Mouse (Mus musculus) hindbrain, postnatal 0 days (tissue): ENCODE measurements around the gene Gpx5. TPM values are rescaled to one million over a fixed set of nuclear protein-coding genes. Genes with fewer than 3 reads are reported as not detected.
"Not testable (repeated sequence)": the region's sequence is repeated elsewhere in the genome, so short reads cannot be mapped to it uniquely, and the experiment has no call there.

ENCODE experiments used
- ATAC-seq: fragments of 200-750 bp; cut with Nextera tagmentation; 2 replicates; pipeline ENCODE4 v1.8.0; 2017; ENCODE audit warnings: mild to moderate bottlenecking, moderate TSS enrichment, moderate library complexity
- DNase-seq: peaks from one replicate; pipeline ENCODE4 v3.0.0-alpha.2; 2015; ENCODE audit warnings: low spot score
- H3K27ac ChIP-seq: fragments of 300-500 bp; sonication (generic); 2 replicates; pipeline ENCODE4 v1.5.1; 2014; ENCODE audit warnings: mild to moderate bottlenecking
- H3K27me3 ChIP-seq: fragments of 300-500 bp; sonication (generic); 2 replicates; pipeline ENCODE4 v1.6.1; 2014; ENCODE audit warnings: low read length, mixed read lengths; ENCODE audit not compliant: insufficient read depth
- H3K36me3 ChIP-seq: fragments of 300-500 bp; sonication (generic); 2 replicates; pipeline ENCODE4 v1.6.1; 2014; ENCODE audit warnings: low read length, mixed read lengths; ENCODE audit not compliant: insufficient read depth
- H3K4me1 ChIP-seq: fragments of 300-500 bp; sonication (generic); 2 replicates; pipeline ENCODE4 v1.6.1; 2014; ENCODE audit warnings: antibody characterized with exemption, low read length, mixed read lengths; ENCODE audit not compliant: insufficient read depth
- H3K4me2 ChIP-seq: fragments of 300-500 bp; sonication (generic); 2 replicates; pipeline ENCODE4 v1.6.1; 2014; ENCODE audit warnings: low read depth, mild to moderate bottlenecking, low read length, moderate library complexity, mixed read lengths
- H3K4me3 ChIP-seq: fragments of 300-500 bp; sonication (generic); 2 replicates; pipeline ENCODE4 v1.5.1; 2014; ENCODE audit warnings: low read length
- H3K9ac ChIP-seq: fragments of 300-500 bp; sonication (generic); replicated peaks from 2 replicates; pipeline ENCODE4 v1.6.1; 2014; ENCODE audit warnings: mild to moderate bottlenecking, low read length, moderate library complexity, mixed read lengths
- H3K9me3 ChIP-seq: fragments of 300-500 bp; sonication (generic); 2 replicates; pipeline ENCODE4 v1.6.1; 2016; ENCODE audit warnings: low read length, mixed read lengths
- CTCF ChIP-seq: IDR thresholded peaks from 2 replicates; pipeline ENCODE4 v1.5.1; 2016; ENCODE audit warnings: antibody characterized with exemption, control low read depth, low read depth
- WGBS: fragments of 180-500 bp; shearing (Covaris S2); extraction: QIAGEN DNeasy Blood & Tissue Kit; methylation state at CpG from one replicate; pipeline ENCODE4 v1.1.7; 2014; 5-methylcytosine and 5-hydroxymethylcytosine counted together
- polyA plus RNA-seq: library from polyadenylated mRNA; unstranded; fragments of >200 nt; fragmentation: Nextera tagmentation; extraction: Ambion mirVana; gene quantifications from 2 replicates; pipeline ENCODE4 v1.2.1, GENCODE M21; 2015
- total RNA-seq: library from RNA; depleted of rRNA; stranded (reverse); fragments of >200 nt; gene quantifications from 2 replicates; pipeline ENCODE4 v1.2.3, GENCODE M21; 2014

Gene Gpx5
- total and polyA plus RNA-seq, 2 experiments from 2014 or later = not detected

DNA sequence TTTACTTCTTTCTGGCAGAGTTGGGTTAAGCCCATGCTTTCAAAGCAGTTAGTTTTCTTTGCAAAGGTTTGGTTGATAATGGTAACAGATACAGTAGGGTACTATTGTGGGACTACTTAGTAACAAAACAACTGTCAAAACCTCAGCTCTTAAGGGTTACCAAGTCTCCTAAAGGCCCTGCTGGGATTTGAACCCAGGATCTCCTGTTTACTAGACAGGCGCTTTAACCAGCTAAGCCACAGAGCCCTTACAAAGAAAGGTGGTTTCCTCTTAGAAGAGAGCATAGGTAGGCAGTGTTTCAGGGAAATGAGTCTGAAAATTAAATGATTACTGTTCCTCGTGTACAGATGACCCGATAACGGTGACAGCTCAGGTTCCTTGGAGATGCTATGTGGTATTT, 43.5 kb downstream of the Gpx5 start:
- peak; percentile 23 for DNase-seq
- ATAC-seq = no peak
- no peaks in the 10 kb centered on the region for H3K36me3 ChIP-seq
- H3K27ac ChIP-seq = no peak overlapping the region
- no peak overlapping the region for H3K4me2 ChIP-seq
- no peak for TF ChIP-seq CTCF
- H3K4me3 ChIP-seq = no peak overlapping the region
- no peaks in the 10 kb centered on the region for H3K27me3 ChIP-seq
- H3K9me3 ChIP-seq = no peaks in the 10 kb centered on the region
- H3K4me1 ChIP-seq = no peaks in the 10 kb centered on the region
- whole genome bisulfite sequencing = 20% methylated on average over 4 of the region's 4 CpGs
- no peak overlapping the region for H3K9ac ChIP-seq

DNA sequence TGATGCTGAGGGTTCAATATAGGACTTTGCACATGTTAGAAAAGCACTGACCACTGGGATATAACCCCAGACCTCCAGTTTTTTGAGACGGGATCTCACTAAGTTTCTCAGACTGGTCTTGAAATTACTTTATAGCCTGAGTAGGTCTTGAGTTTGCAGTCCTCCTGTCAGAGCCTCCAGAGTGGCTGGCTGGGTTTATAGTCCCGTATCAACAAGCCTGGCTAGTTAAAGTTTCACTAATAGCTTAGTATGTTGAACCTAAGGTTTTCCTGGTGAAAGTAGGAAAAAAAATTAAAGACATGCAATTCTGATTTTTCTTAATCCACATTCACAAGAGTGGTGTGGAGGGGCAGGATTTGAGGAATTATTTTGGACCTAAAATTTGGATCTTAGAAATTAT, 46.3 kb downstream of the Gpx5 start:
- no peak overlapping the region for H3K9ac ChIP-seq
- H3K9me3 ChIP-seq = no peaks in the 10 kb centered on the region
- DNase-seq (no peak), ATAC-seq (no peak)
- no peaks in the 10 kb centered on the region for H3K4me1 ChIP-seq
- H3K36me3 ChIP-seq = no peaks in the 10 kb centered on the region
- H3K4me2 ChIP-seq = no peak overlapping the region
- H3K27ac ChIP-seq = no peak overlapping the region
- no peaks in the 10 kb centered on the region; the same call in 1 of the 2 replicates for H3K27me3 ChIP-seq
- no peak overlapping the region for H3K4me3 ChIP-seq
- 90% methylated on average over 2 of the region's 2 CpGs for WGBS
- no peak for TF ChIP-seq CTCF

DNA sequence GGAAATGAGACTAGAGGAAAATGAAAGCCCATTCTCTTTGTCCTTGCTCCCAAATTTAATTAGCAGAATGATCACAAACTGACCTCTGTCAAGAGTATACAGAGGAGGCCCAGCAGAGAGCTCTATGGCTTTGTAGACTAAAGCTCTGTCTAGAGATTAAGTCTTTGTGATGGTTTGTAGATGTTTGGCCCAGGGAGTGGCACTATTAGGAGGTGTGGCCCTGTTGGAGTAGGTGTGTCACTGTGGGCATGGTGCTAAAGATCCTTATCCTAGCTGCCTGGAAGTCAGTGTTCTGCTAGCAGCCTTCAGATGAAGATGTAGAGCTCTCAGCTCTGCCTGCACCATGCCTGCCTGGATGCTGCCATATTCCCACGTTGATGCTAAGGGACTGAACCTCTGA, 47.6 kb downstream of the Gpx5 start:
- DNase-seq, H3K9me3 ChIP-seq, ATAC-seq, H3K4me1 ChIP-seq, H3K27me3 ChIP-seq, H3K36me3 ChIP-seq, H3K9ac ChIP-seq, H3K4me3 ChIP-seq, H3K4me2 ChIP-seq, H3K27ac ChIP-seq: not testable (repeated sequence)
- WGBS = 29% methylated on average over 1 of the region's 1 CpGs

DNA sequence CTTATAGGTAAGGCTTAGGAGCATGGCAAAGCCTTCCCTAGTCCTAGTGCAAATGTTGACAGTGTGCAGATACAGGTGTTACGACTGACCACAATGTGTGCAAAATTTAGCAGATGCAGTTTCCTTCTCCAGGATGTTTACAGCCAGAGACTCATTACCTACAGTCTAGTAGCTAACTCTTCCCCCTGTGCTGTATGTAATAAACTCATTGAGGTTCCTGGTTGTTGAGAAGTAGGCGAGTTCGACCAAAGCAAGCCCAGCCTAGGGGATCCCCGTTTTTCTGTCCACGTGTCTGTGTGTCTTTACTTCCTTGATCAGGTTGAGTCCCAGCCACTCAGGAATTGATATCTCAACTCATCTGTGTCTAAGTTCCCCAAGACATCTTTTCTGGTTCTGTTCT, 48.4 kb downstream of the Gpx5 start:
- no peak overlapping the region for H3K9ac ChIP-seq
- H3K36me3 ChIP-seq = no peaks in the 10 kb centered on the region
- H3K4me3 ChIP-seq = no peak overlapping the region
- no peaks in the 10 kb centered on the region for H3K4me1 ChIP-seq
- WGBS = 89% methylated on average over 5 of the region's 5 CpGs
- ATAC-seq = no peak
- no peaks in the 10 kb centered on the region for H3K9me3 ChIP-seq
- H3K27me3 ChIP-seq = no peaks in the 10 kb centered on the region; the same call in 1 of the 2 replicates
- H3K27ac ChIP-seq = no peak overlapping the region
- no peak for DNase-seq
- H3K4me2 ChIP-seq = no peak overlapping the region
- no peak for TF ChIP-seq CTCF

DNA sequence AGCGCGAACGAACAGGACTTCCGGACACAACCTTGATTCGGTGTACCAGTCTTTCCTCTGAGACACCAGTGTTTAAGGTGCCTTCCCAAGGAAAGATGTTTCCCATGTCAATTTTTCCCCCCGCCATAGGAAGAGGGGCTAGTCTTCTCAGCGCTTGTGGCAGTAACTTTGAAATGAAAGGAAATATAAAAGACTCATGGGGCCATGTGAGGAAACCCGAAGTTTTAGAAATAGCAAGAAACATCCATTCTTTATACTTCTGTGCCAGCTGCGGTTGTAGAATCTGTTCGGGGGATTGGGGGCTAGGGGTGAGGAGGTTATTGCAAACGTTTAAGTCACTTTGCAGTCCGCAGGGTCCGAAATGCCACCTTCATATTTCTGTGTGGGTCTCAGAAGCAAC, 49.3 kb downstream of the Gpx5 start:
- DNase-seq (no peak), ATAC-seq (no peak)
- Histone ChIP-seq H3K4me2 (peak overlapping the region; percentile 45), H3K4me3 (peak overlapping the region; percentile 14; the same call in 1 of the 2 replicates), H3K4me1 (no peaks in the 10 kb centered on the region), H3K9me3 (no peaks in the 10 kb centered on the region), H3K27me3 (no peaks in the 10 kb centered on the region; the same call in 1 of the 2 replicates), H3K27ac (no peak overlapping the region), H3K36me3 (no peaks in the 10 kb centered on the region), H3K9ac (no peak overlapping the region)
- WGBS = 27% methylated on average over 13 of the region's 13 CpGs
- TF ChIP-seq CTCF = no peak

DNA sequence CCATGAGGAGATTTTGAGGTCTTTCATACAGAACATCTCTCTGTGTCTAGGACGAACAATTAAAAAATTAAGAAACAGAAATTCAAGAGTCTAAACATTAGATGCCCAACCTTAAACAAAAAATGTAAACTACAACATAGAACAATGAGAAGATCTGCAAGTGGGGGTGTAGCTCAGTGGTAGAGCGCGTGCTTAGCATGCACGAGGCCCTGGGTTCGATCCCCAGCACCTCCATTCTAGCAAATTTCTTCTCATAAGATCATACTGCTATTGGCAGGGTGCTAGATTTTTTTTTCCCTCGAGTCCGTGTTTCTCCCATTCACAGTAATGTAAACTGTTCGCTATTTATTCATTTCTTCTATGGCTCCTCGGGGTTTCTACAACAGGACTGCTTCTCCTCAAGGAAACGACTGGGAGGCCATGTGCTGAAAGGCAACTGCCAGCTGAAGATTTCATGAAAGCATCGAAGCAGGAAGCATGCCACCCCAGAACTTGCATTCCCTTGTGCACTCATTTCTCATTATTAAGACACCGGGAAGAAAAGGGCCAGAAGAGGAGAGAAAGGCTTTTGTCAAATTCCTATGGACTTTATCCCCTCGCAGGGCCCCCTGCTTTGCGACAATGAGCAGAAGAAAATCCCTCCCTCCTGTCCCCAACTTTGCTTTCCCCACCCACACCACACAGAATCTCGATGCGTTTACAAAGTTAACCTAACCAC, 50.0 kb downstream of the Gpx5 start:
- H3K4me2 ChIP-seq = peak overlapping the region; percentile 45
- H3K4me1 ChIP-seq = no peaks in the 10 kb centered on the region
- TF ChIP-seq CTCF = no peak
- no peaks in the 10 kb centered on the region; the same call in 1 of the 2 replicates for H3K27me3 ChIP-seq
- no peaks in the 10 kb centered on the region for H3K9me3 ChIP-seq
- no peak for ATAC-seq
- H3K27ac ChIP-seq = no peak overlapping the region
- no peak overlapping the region for H3K9ac ChIP-seq
- H3K36me3 ChIP-seq = no peaks in the 10 kb centered on the region
- DNase-seq = no peak
- H3K4me3 ChIP-seq = peak overlapping the region; percentile 14; the same call in 1 of the 2 replicates
- WGBS = 8% methylated on average over 16 of the region's 16 CpGs

DNA sequence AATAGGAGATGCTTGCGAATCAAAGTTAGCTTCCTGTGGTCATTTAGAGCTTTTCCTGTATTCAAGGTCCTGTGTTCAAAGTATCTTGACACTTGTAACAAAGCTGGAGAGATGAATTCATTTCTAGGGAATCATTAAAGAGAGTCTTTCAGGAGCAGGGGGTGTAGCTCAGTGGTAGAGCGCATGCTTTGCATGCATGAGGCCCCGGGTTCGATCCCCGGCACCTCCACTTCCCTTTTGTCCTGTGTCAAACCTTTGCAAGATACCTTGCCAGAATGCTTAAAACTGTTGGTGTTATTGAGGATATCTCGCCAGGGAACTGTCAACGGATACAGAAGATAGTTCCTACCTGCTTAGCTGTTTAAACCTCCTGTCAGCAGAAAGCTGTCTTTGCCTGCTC, 51.7 kb downstream of the Gpx5 start:
- whole genome bisulfite sequencing = 15% methylated on average over 7 of the region's 7 CpGs
- no peak overlapping the region for H3K4me2 ChIP-seq
- no peaks in the 10 kb centered on the region for H3K9me3 ChIP-seq
- no peaks in the 10 kb centered on the region for H3K36me3 ChIP-seq
- no peaks in the 10 kb centered on the region for H3K4me1 ChIP-seq
- H3K27ac ChIP-seq = no peak overlapping the region
- no peak overlapping the region for H3K9ac ChIP-seq
- no peak overlapping the region for H3K4me3 ChIP-seq
- DNase-seq = no peak
- no peaks in the 10 kb centered on the region; the same call in 1 of the 2 replicates for H3K27me3 ChIP-seq
- no peak for TF ChIP-seq CTCF
- ATAC-seq = no peak
